Mouse (Mus musculus) embryonic stem cell, embryonic (primary cell): ENCODE measurements around the gene Pin1.

Experiments
- CTCF ChIA-PET, 4 experiments: fragments of 300-600 bp in 2 of 4; fragments of 350-600 bp in 2 of 4; sonication (Branson Sonifier 250); formaldehyde crosslinking; loops; one replicate each; lab custom pipeline; 2022; ENCODE audit warnings: inconsistent platforms in 2 of 4; lab: Charles Lee
- POLR2A ChIA-PET, 4 experiments: fragments of 300-600 bp in 2 of 4; fragments of 350-600 bp in 2 of 4; sonication (Branson Sonifier 250); formaldehyde crosslinking; loops; one replicate each; lab custom pipeline; 2022; ENCODE audit warnings: antibody characterized with exemption in 4 of 4, inconsistent platforms in 1 of 4; lab: Charles Lee

The Pin1 gene

DNA sequence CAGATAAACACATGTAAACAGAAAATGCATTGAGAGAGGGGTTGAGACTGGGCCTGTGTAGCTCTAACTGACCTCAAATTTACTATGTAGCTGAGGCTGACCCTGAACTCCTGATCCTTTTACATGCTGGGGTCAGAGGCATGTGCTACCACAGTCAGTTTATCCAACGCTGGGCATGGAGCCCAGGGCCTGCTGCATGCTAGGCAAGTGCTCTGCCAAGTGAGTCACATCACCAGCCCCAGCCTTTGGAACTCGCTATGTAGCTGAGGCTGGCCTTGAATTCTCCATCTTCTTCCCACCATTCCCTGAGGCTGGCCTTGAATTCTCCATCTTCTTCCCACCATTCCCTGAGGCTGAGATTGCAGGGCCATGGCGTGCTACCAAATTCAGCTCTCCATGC lies 58.6 kb downstream of the Pin1 start:
- ChIA-PET POLR2A (interaction anchor here in 1 of 4 experiments (1.2 to 2.9 kb wide), 3 partner anchors 14 to 44 kb away, joined by 3 to 9 read pairs (median 5); no protein-coding TSS in a partner anchor), CTCF (interaction anchor here in 2 of 4 experiments (0.6 to 1.6 kb wide), 2 partner anchors 49 to 54 kb away, joined by 4 to 5 read pairs; no protein-coding TSS in a partner anchor)

DNA sequence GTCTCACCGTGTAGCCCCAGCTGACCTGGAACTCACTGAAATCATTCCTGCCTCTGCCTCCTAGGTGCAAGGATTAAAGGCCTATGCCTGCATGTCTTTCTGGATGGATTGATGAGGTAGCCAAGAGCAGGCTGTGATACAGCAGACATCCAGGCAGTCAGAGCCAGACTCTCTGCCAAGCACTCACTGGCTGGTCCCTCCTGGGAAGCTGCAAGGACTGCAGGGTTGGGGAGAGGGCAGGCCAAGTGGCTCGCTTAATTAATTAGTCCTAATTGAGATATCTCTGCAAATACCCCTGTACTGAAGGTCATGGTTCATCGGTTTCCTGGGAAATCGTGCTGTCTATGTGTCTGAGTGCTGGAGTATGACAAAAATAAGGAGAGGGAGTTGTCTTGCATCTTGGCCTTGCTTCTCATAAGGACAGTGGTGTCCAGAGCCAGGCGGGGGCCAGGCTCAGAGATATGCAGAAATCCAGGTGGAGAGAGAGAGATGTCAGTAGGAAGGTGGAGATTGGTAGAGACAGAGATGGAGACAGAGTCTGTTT lies 61.1 kb downstream of the Pin1 start:
- POLR2A ChIA-PET: interaction anchor here in 1 of 4 experiments (1.6 kb wide), 1 partner anchor 16 kb away, joined by 4 read pairs; no protein-coding TSS in a partner anchor

DNA sequence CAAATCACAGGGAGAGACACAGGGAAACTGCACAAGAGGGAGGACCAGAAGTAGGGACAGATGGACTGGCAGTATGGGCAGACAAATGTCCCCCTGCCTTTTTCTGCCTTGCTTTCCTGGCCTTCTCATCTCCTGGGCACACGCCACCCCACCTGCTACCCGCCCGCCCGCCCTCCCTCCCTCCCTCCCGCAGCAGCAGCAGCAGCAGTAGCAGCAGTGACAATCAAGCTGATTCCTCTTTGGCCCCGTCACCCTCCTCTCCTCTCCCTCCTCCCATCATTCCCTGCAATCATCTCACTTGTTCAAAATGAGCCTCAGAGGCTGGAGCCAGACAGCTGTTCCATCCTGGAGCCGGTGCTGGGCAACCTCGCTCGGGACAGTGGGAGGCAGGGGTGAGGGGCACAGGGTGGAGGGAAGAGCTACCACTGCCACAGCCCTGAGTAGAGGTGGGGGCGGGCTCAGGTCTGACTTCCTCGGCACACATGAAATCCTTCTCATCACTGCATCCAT lies 61.6 kb downstream of the Pin1 start:
- POLR2A ChIA-PET: interaction anchor here in 1 of 4 experiments (1.6 kb wide), 1 partner anchor 17 kb away, joined by 4 read pairs; no protein-coding TSS in a partner anchor
- CTCF ChIA-PET: interaction anchor here in 1 of 4 experiments (0.5 kb wide), 1 partner anchor 10 kb away, joined by 3 read pairs; no protein-coding TSS in a partner anchor

More for the DNA sequence above, 61.1 kb downstream of the Pin1 start:
- CTCF ChIA-PET: interaction anchor here in 1 of 4 experiments (0.9 kb wide), 1 partner anchor 44 kb away, joined by 3 read pairs; no protein-coding TSS in a partner anchor

DNA sequence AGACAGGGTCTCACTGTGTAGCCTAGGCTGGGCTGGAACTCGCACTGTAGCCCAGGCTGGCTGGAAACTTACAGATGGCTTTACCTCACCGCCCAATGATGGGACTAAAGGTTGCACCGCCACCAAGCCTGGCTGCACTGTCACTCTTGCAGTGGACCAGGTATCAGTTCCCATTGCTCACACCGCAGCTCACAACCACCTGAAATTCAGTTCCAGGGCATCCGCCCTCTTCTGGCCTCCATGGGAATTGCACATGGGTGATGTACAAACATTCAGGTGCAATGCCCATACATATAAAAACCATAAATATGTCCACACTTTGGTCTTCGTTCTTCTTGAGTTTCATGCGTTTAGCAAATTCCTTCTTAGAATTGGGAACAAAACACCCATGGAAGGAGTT lies 63.4 kb downstream of the Pin1 start:
- CTCF ChIA-PET: interaction anchor here (0.5 to 2.8 kb wide), 44 partner anchors 9 to 318 kb away, joined by 3 to 17 read pairs (median 3); partner anchors contain the start of genes Pin1 (in 2 of the 4), Col5a3 (in 1 of the 4) and Ubl5 (in 1 of the 4)
- POLR2A ChIA-PET: interaction anchor here in 3 of 4 experiments (0.5 to 2.7 kb wide), 9 partner anchors 13 to 801 kb away, joined by 3 to 9 read pairs (median 4); partner anchors contain the start of gene Pin1 (in 1 of the 3)
